In genomic region chr4:122837180-122837730, GRCm38 (mm10) we compare ENCODE assay signal across 9 mouse cellular contexts. TPM values are rescaled to one million over a fixed set of nuclear protein-coding genes. Genes with fewer than 3 reads are reported as not detected.
A peak's percentile ranks its signal among the peaks of the same experiment; 100 is the strongest.
DNase-seq lines count a peak whose midpoint lies in the region; ATAC-seq and TF ChIP-seq lines count a peak whose summit lies in the region.
"Had no signal": no experiment of that assay in that cellular context is flagged by ENCODE, and none has a peak within 500 bp of the region (broad histone marks: within the 10 kb centered on the region; RNA-seq: fewer than 3 reads in every experiment).

No protein-coding gene starts in this region.

- WGBS in lung, postnatal 0 days, result 76% methylated on average over 6 of the region's 6 CpGs
- WGBS in lung, adult 2 months, result 72% methylated on average over 6 of the region's 6 CpGs
- WGBS in forebrain, embryonic 11.5 days, result 74% methylated on average over 6 of the region's 6 CpGs
- WGBS in limb, embryonic 12.5 days, result 72% methylated on average over 6 of the region's 6 CpGs
- WGBS in neural tube, embryonic 14.5 days, result 75% methylated on average over 6 of the region's 6 CpGs

- no peak for TF ChIP-seq CTCF in lung, postnatal 0 days (IDR thresholded peaks at IDR 0.05)
- TF ChIP-seq CTCF in lung, adult 2 months (IDR thresholded peaks at IDR 0.05; ENCODE audit: insufficient read depth, low read length), result no peak

- H3K9me3 ChIP-seq in lung, postnatal 0 days (ENCODE audit: low read length), result no peaks in the 10 kb centered on the region
- no peaks in the 10 kb centered on the region; the same call in 1 of the 2 replicates for H3K9me3 ChIP-seq in forebrain, embryonic 11.5 days (ENCODE audit: control insufficient read depth, low read length)
- H3K9me3 ChIP-seq in limb, embryonic 12.5 days, result no peaks in the 10 kb centered on the region
- no peaks in the 10 kb centered on the region for H3K9me3 ChIP-seq in neural tube, embryonic 14.5 days (ENCODE audit: control insufficient read depth, low read length)

- H3K4me2 ChIP-seq in lung, postnatal 0 days (replicated peaks; ENCODE audit: low read depth, low read length), result peak overlapping the region; percentile 82; the same call in 1 of the 2 replicates
- peak overlapping the region; percentile 85 for H3K4me2 ChIP-seq in forebrain, embryonic 11.5 days (ENCODE audit: low read depth, low read length, severe bottlenecking)
- H3K4me2 ChIP-seq in limb, embryonic 12.5 days, result peak overlapping the region; percentile 72
- peak overlapping the region; percentile 92 for H3K4me2 ChIP-seq in neural tube, embryonic 14.5 days (ENCODE audit: low read depth, low read length)

- H3K27me3 ChIP-seq in lung, postnatal 0 days (replicated peaks; ENCODE audit: insufficient read depth, low read length), result no peaks in the 10 kb centered on the region
- H3K27me3 ChIP-seq in forebrain, embryonic 11.5 days (ENCODE audit: control insufficient read depth, insufficient read depth, low read length), result no peaks in the 10 kb centered on the region
- no peaks in the 10 kb centered on the region for H3K27me3 ChIP-seq in limb, embryonic 12.5 days
- H3K27me3 ChIP-seq in neural tube, embryonic 14.5 days (ENCODE audit: control insufficient read depth, insufficient read depth, low read length), result no peaks in the 10 kb centered on the region

- no peak for TF ChIP-seq EP300 in lung, postnatal 0 days (IDR thresholded peaks at IDR 0.05)

- no peak for DNase-seq in lung, postnatal 0 days (ENCODE audit: low spot score)
- DNase-seq in lung, adult 2 months, result no peak
- no peak for DNase-seq in forebrain, embryonic 11.5 days (ENCODE audit: low spot score)
- no peak for DNase-seq in right cerebral cortex, postnatal 25 days
- DNase-seq: cerebellum, postnatal 36 days; left cerebral cortex, postnatal 4 days had no signal

- H3K27ac ChIP-seq in lung, postnatal 0 days (ENCODE audit: low read length), result no peak overlapping the region
- H3K27ac ChIP-seq in forebrain, embryonic 11.5 days (ENCODE audit: low read depth, low read length), result no peak overlapping the region
- H3K27ac ChIP-seq in limb, embryonic 12.5 days, result no peak overlapping the region
- no peak overlapping the region for H3K27ac ChIP-seq in neural tube, embryonic 14.5 days (ENCODE audit: low read depth, low read length)

- ATAC-seq in lung, postnatal 0 days, result no peak
- no peak for ATAC-seq in forebrain, embryonic 11.5 days (replicated peaks; ENCODE audit: low FRiP score)
- ATAC-seq in limb, embryonic 12.5 days (ENCODE audit: insufficient number of reproducible peaks, insufficient read depth, low FRiP score, low TSS enrichment, low read depth), result no peak
- ATAC-seq in neural tube, embryonic 14.5 days (ENCODE audit: low read depth), result no peak
- no peak for ATAC-seq in activated CD4-positive, CD25-positive, alpha-beta regulatory T cell, adult 4 months

- H3K4me1 ChIP-seq in lung, postnatal 0 days (ENCODE audit: insufficient read depth, low read depth, low read length), result no peaks in the 10 kb centered on the region
- peaks cover 6% of the 10 kb centered on the region; the same call in 1 of the 2 replicates for H3K4me1 ChIP-seq in lung, adult 2 months (ENCODE audit: control insufficient read depth, insufficient read depth, low read length)
- peaks cover 5% of the 10 kb centered on the region; the same call in 1 of the 2 replicates for H3K4me1 ChIP-seq in forebrain, embryonic 11.5 days (replicated peaks; ENCODE audit: control insufficient read depth, insufficient read depth, low read length)
- peaks cover 15% of the 10 kb centered on the region for H3K4me1 ChIP-seq in limb, embryonic 12.5 days (replicated peaks)
- H3K4me1 ChIP-seq in neural tube, embryonic 14.5 days (ENCODE audit: control insufficient read depth, insufficient read depth, low read length), result peaks cover 18% of the 10 kb centered on the region

- TF ChIP-seq POLR2A in lung, adult 2 months (IDR thresholded peaks at IDR 0.05; ENCODE audit: borderline replicate concordance, extremely low read depth, low read depth, low read length), result no peak

- H3K36me3 ChIP-seq in lung, postnatal 0 days (ENCODE audit: insufficient read depth, low read length), result no peaks in the 10 kb centered on the region
- no peaks in the 10 kb centered on the region; the same call in 1 of the 2 replicates for H3K36me3 ChIP-seq in forebrain, embryonic 11.5 days (ENCODE audit: control insufficient read depth, insufficient read depth, low read length)
- H3K36me3 ChIP-seq in limb, embryonic 12.5 days, result peaks cover 17% of the 10 kb centered on the region; the same call in 1 of the 2 replicates
- H3K36me3 ChIP-seq in neural tube, embryonic 14.5 days (ENCODE audit: control insufficient read depth, insufficient read depth, low read length), result peaks cover 6% of the 10 kb centered on the region; the same call in 1 of the 2 replicates

- no peak overlapping the region for H3K4me3 ChIP-seq in lung, postnatal 0 days (ENCODE audit: low read depth, low read length)
- no peak overlapping the region for H3K4me3 ChIP-seq in lung, adult 2 months (replicated peaks; ENCODE audit: extremely low read depth, low read depth, low read length)
- H3K4me3 ChIP-seq in forebrain, embryonic 11.5 days (ENCODE audit: low read depth, low read length), result no peak overlapping the region; the same call in 1 of the 2 replicates
- H3K4me3 ChIP-seq in limb, embryonic 12.5 days (replicated peaks), result peak overlapping the region; percentile 74; the same call in 1 of the 2 replicates
- no peak overlapping the region; the same call in 1 of the 2 replicates for H3K4me3 ChIP-seq in neural tube, embryonic 14.5 days (ENCODE audit: low read depth, low read length)

- H3K9ac ChIP-seq in lung, postnatal 0 days (replicated peaks; ENCODE audit: low read depth), result no peak overlapping the region
- H3K9ac ChIP-seq in forebrain, embryonic 11.5 days (ENCODE audit: low read length), result no peak overlapping the region
- H3K9ac ChIP-seq in limb, embryonic 12.5 days (replicated peaks), result 0 out of 2 replicates have a peak overlapping the region, but pooled peaks have one; percentile 79
- H3K9ac ChIP-seq in neural tube, embryonic 14.5 days (replicated peaks; ENCODE audit: low read depth, low read length), result no peak overlapping the region

RNA-seq across cellular contexts. Expression of gene Ppt1, which starts 1.2 kb away (rescaled TPM):
- polyA plus RNA-seq in lung, postnatal 0 days (2015; fragmentation: Nextera tagmentation; extraction: Ambion mirVana), result 39.0 and 39.1 TPM in 2 replicates
- polyA plus RNA-seq in lung, adult 2 months (2012; rRNA removed), result 35.2 and 43.6 TPM in 2 replicates
- 76.4 and 81.0 TPM in 2 replicates for polyA plus RNA-seq in forebrain, embryonic 11.5 days (2014; fragmentation: Nextera tagmentation; extraction: Ambion mirVana)
- polyA plus RNA-seq in limb, embryonic 12.5 days (2016; fragmentation: Nextera tagmentation; extraction: Ambion mirVana), result 60.0 and 67.5 TPM in 2 replicates
- polyA plus RNA-seq in neural tube, embryonic 14.5 days (2014; fragmentation: Nextera tagmentation; extraction: Ambion mirVana), result 92.9 and 102 TPM in 2 replicates
- 100 to 1,000 TPM; 104 to 109 TPM for polyA plus RNA-seq in activated CD4-positive, CD25-positive, alpha-beta regulatory T cell, adult 4 months (2017; shearing (Covaris generic))

RNA-seq across cellular contexts. Expression of gene Cap1, which starts 48.6 kb away (rescaled TPM):
- polyA plus RNA-seq in lung, postnatal 0 days (2015; fragmentation: Nextera tagmentation; extraction: Ambion mirVana), result 66.8 and 66.9 TPM in 2 replicates
- polyA plus RNA-seq in lung, adult 2 months (2012; rRNA removed), result 101 and 124 TPM in 2 replicates
- 69.4 and 73.9 TPM in 2 replicates for polyA plus RNA-seq in forebrain, embryonic 11.5 days (2014; fragmentation: Nextera tagmentation; extraction: Ambion mirVana)
- 35.4 and 43.1 TPM in 2 replicates for polyA plus RNA-seq in limb, embryonic 12.5 days (2016; fragmentation: Nextera tagmentation; extraction: Ambion mirVana)
- 66.5 and 69.7 TPM in 2 replicates for polyA plus RNA-seq in neural tube, embryonic 14.5 days (2014; fragmentation: Nextera tagmentation; extraction: Ambion mirVana)
- polyA plus RNA-seq in activated CD4-positive, CD25-positive, alpha-beta regulatory T cell, adult 4 months (2017; shearing (Covaris generic)), result 100 to 1,000 TPM; 373 to 385 TPM
